Mouse (Mus musculus) E14TG2a.4 (cell line): Measurements from ENCODE around the gene Dnajc8.
"Not testable (repeated sequence)": the region's sequence is repeated elsewhere in the genome, so short reads cannot be mapped to it uniquely, and the experiment has no call there.

Experiments
- H3K27me3 ChIP-seq: 2 replicates; pipeline ENCODE4 v1.6.1; 2014; ENCODE audit warnings: low read length, control low read depth; ENCODE audit not compliant: insufficient read depth
- H3K36me3 ChIP-seq: 2 replicates; pipeline ENCODE4 v1.6.1; 2014; ENCODE audit warnings: low read length, control low read depth; ENCODE audit not compliant: insufficient read depth
- H3K4me1 ChIP-seq: replicated peaks from 2 replicates; pipeline ENCODE4 v1.6.1; 2014; ENCODE audit warnings: low read depth, low read length, control low read depth
- H3K4me3 ChIP-seq: replicated peaks from 2 replicates; pipeline ENCODE4 v1.5.1; 2014; ENCODE audit warnings: mild to moderate bottlenecking, low read length
- H3K9me3 ChIP-seq: 2 replicates; pipeline ENCODE4 v1.6.1; 2014; ENCODE audit warnings: low read length, control low read depth
- CTCF ChIP-seq: conservative IDR thresholded peaks from 2 replicates; pipeline ENCODE4 v1.5.1; 2014; ENCODE audit warnings: low read length
- NANOG ChIP-seq: IDR thresholded peaks from 2 replicates; pipeline ENCODE4 v1.6.1; 2014; ENCODE audit warnings: borderline replicate concordance, low read length, mixed read lengths
- POU5F1 ChIP-seq: IDR thresholded peaks from 2 replicates; pipeline ENCODE4 v1.6.1; 2014; ENCODE audit warnings: low read length, borderline replicate concordance

Gene Dnajc8

DNA sequence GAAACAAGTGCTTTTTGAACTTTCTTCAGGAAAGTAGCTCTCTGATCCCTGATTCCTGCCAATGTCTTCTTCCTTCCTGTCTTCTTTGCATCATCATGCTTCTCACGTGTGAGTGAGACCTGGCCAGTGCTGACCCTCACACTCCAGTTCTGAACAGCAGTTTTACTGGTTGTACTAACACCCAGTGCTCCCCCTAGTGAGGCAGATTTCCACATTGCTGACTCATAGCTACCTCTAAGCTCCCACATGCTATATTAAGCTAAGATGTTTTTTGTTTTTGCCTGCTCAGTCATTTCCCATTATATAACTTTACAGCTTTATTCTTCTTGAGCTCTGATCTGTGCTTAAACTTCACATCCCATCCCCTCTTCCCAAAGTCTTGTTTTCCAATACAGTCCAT lies 7.4 kb downstream of the Dnajc8 start:
- Histone ChIP-seq H3K4me1 (peaks cover 74% of the 10 kb centered on the region), H3K4me3 (no peak overlapping the region), H3K9me3 (no peaks in the 10 kb centered on the region), H3K36me3 (peaks cover 99% of the 10 kb centered on the region), H3K27me3 (no peaks in the 10 kb centered on the region)
- TF ChIP-seq CTCF (no peak), POU5F1 (no peak), NANOG (no peak)

- Histone ChIP-seq H3K9me3 (no peaks in the 10 kb centered on the region), H3K4me3 (no peak overlapping the region), H3K27me3 (no peaks in the 10 kb centered on the region), H3K36me3 (peaks cover 99% of the 10 kb centered on the region), H3K4me1 (peaks cover 64% of the 10 kb centered on the region)
- peak; percentile 37 for TF ChIP-seq CTCF
- TF ChIP-seq POU5F1, result no peak
- TF ChIP-seq NANOG, result no peak
These were observed 10.5 kb downstream of the Dnajc8 start for GRCm38 (mm10) chr4:132545851-132546250.

DNA sequence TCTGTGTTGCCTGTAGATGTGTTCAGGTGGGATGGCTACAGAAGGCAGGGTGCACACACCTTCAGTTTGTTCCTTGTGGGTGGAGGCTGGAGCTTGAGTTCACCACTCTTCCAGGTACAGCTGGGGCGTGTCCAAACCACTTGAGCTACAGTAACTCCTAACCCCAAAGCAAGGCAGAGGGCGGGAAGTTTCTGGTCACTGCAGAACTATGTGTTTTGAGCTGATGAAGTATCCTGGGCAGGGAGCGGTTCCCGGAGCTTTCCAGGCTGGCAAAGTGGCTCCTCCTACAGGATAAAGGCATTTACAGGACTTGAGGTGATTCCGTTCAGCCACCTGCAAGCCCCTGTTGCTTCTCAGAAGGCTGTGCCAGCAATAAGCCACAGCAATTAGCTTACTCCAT lies 18.9 kb downstream of the Dnajc8 start:
- TF ChIP-seq POU5F1 (no peak), NANOG (no peak), CTCF (no peak)

GRCm38 (mm10) chr4:132554653-132555052 lies 19.3 kb downstream of the Dnajc8 start:
- Histone ChIP-seq H3K9me3 (no peaks in the 10 kb centered on the region), H3K4me1 (peaks cover 64% of the 10 kb centered on the region), H3K27me3 (no peaks in the 10 kb centered on the region)

More for the DNA sequence above, 18.9 kb downstream of the Dnajc8 start:
- H3K4me1 ChIP-seq, result peaks cover 68% of the 10 kb centered on the region
- H3K27me3 ChIP-seq, result no peaks in the 10 kb centered on the region
- H3K36me3 ChIP-seq, result peaks cover 48% of the 10 kb centered on the region
- no peak overlapping the region for H3K4me3 ChIP-seq
- H3K9me3 ChIP-seq, result no peaks in the 10 kb centered on the region

GRCm38 (mm10) chr4:132555550-132555949 lies 20.2 kb downstream of the Dnajc8 start:
- Histone ChIP-seq H3K4me1 (peaks cover 58% of the 10 kb centered on the region), H3K36me3 (peaks cover 34% of the 10 kb centered on the region)
- H3K9me3 ChIP-seq, H3K27me3 ChIP-seq, H3K4me3 ChIP-seq: not testable (repeated sequence)

More at GRCm38 (mm10) chr4:132554653-132555052, 19.3 kb downstream of the Dnajc8 start:
- TF ChIP-seq POU5F1, result no peak
- no peak for TF ChIP-seq NANOG
- TF ChIP-seq CTCF, result no peak
- H3K36me3 ChIP-seq, result peaks cover 43% of the 10 kb centered on the region
- H3K4me3 ChIP-seq, result no peak overlapping the region

GRCm38 (mm10) chr4:132563261-132563660 lies 27.9 kb downstream of the Dnajc8 start:
- H3K4me3 ChIP-seq, result no peak overlapping the region

DNA sequence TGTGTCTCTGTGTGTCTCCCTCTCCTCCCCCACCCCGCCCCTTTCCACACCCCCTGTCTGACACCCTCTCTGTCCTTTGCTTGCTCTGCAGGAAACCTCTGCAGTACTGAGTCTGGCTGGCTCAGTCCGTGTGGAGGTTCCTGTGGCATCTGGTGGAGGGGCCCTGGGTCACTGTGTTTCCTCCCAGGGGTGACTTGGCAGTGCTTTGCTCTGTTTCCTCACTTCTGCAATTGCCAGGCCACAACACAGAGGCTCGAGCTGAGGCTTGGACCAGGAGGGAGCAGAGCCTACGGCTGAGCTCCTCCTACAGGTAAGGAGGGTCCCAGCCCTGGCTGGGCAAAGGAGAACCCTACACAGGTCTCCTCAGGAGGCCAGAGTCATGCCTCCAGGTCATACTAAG lies 28.6 kb downstream of the Dnajc8 start, which contains the start of gene Ptafr:
Gene Ptafr, plus strand, starts transcription at position 103 of the 400 bp plus-strand sequence.
- no peak for TF ChIP-seq NANOG
- no peak for TF ChIP-seq CTCF
- TF ChIP-seq POU5F1, result no peak

More at GRCm38 (mm10) chr4:132563261-132563660, 27.9 kb downstream of the Dnajc8 start:
- TF ChIP-seq POU5F1 (no peak), NANOG (no peak), CTCF (no peak)
- Histone ChIP-seq H3K9me3 (no peaks in the 10 kb centered on the region), H3K4me1 (peaks cover 36% of the 10 kb centered on the region), H3K27me3 (0 out of 2 replicates have a peak, but pooled peaks cover 6% of the 10 kb centered on the region), H3K36me3 (no peaks in the 10 kb centered on the region)

DNA sequence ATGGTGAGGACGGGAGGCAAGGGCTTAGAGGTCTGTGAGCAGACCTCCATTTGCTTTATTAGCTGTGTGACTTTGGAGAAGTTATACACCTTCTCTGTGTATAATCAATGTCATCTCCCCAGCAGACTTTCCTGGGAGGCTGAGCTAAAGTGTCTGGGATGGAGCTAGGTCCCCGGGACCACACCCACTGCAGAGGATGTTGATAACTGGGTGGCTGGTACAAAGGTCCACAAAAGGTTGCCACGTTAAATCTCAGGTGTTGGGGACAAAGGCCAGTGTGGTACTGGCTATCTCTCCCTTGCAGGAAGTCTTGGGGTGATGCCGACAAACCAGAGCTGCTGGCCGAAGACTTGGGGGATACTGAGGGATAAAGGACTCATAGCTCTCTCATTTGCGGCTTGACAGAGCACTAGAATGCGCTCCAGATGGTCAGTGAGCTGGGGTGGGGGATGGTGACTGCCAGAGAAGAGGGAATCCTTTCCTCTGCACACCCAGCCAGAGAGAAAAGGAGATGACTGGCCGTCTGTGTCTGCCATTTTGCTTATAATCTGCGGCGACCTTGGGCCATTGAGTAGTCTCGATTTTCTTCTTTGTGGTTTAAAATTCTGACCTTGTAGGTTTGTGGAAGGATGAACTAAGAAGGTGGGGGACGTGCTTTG lies 29.9 kb downstream of the Dnajc8 start:
- Histone ChIP-seq H3K36me3 (no peaks in the 10 kb centered on the region), H3K9me3 (no peaks in the 10 kb centered on the region), H3K4me1 (peaks cover 41% of the 10 kb centered on the region), H3K27me3 (peaks cover 13% of the 10 kb centered on the region), H3K4me3 (no peak overlapping the region)
- TF ChIP-seq POU5F1, result no peak
- TF ChIP-seq CTCF, result no peak
- TF ChIP-seq NANOG, result no peak

More for the DNA sequence above, 28.6 kb downstream of the Dnajc8 start, which contains the start of gene Ptafr:
- Histone ChIP-seq H3K27me3 (0 out of 2 replicates have a peak, but pooled peaks cover 6% of the 10 kb centered on the region), H3K4me1 (peaks cover 36% of the 10 kb centered on the region), H3K4me3 (no peak within 1 kb of the TSS), H3K9me3 (no peaks in the 10 kb centered on the region), H3K36me3 (no peaks in the 10 kb centered on the region)

DNA sequence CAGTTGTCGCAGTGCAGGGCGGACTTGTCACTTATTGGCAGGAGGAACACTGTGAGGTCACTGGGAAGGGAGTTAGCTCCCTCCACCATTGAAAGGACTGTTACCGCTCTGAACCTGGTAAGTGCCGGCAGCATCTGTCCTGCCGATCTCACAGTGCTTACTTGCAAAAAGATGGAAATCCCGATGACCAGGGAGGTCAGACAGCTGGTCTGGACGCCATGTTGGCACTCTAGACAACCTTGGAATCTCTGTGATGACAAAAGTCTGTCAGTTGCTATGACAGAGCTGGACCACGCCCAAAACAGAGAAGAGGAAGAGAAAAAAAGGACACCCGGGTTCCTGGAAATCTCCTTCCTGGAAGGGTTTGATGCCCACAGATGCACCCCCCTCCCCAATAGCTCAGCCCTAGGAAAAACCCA lies 32.0 kb downstream of the Dnajc8 start:
- Histone ChIP-seq H3K4me1 (peaks cover 41% of the 10 kb centered on the region), H3K27me3 (peaks cover 17% of the 10 kb centered on the region), H3K9me3 (no peaks in the 10 kb centered on the region), H3K36me3 (no peaks in the 10 kb centered on the region), H3K4me3 (peak overlapping the region; percentile 37)
- TF ChIP-seq POU5F1 (no peak), NANOG (no peak), CTCF (no peak)
